Comparison of ENCODE assay signal across 21 mouse cellular contexts in genomic region chr10:118129001-118129682, GRCm38 (mm10). TPM values are rescaled to one million over a fixed set of nuclear protein-coding genes. Genes with fewer than 3 reads are reported as not detected.
A peak's percentile ranks its signal among the peaks of the same experiment; 100 is the strongest.
DNase-seq lines count a peak whose midpoint lies in the region; TF ChIP-seq lines count a peak whose summit lies in the region.
"Had no signal": no experiment of that assay in that cellular context is flagged by ENCODE, and none has a peak within 500 bp of the region (broad histone marks: within the 10 kb centered on the region; RNA-seq: fewer than 3 reads in every experiment).

No protein-coding gene starts in this region.

- peak; percentile 39 for DNase-seq in kidney, adult 11 months
- no peak for DNase-seq in kidney, postnatal 4 days
- peak; percentile 55 to 80 for DNase-seq in kidney, postnatal 25 days
- DNase-seq in layer of hippocampus, postnatal 14 days (ENCODE audit: low spot score in 2 of 2): no peak
- no peak for DNase-seq in left cerebral cortex, adult 9 months (ENCODE audit: low spot score in 2 of 2)
- DNase-seq: adrenal gland, postnatal 25 days; cerebellum, adult 11 months; gastrocnemius, adult 2 months; heart, postnatal 36 days; liver, embryonic 13.5 days; lung, postnatal 4 days; right cerebral cortex, postnatal 4 days; thymus, postnatal 25 days had no signal

- H3K9me3 ChIP-seq in E14TG2a.4 (ENCODE audit: low read length) (no peaks in the 10 kb centered on the region), ES-Bruce4 (replicated peaks; ENCODE audit: control insufficient read depth, insufficient read depth, low read length, poor library complexity, severe bottlenecking) (peaks cover 6% of the 10 kb centered on the region)
- H3K9me3 ChIP-seq: forebrain, embryonic 12.5 days; G1E; hindbrain, embryonic 15.5 days; intestine, embryonic 15.5 days; liver, embryonic 13.5 days; lung, embryonic 15.5 days; midbrain, embryonic 12.5 days had no signal

- peak overlapping the region; percentile 65 for H3K4me3 ChIP-seq in E14TG2a.4 (replicated peaks; ENCODE audit: low read length)
- H3K4me3 ChIP-seq in ES-Bruce4 (ENCODE audit: low read depth, low read length): peak overlapping the region; percentile 25
- H3K4me3 ChIP-seq: forebrain, embryonic 12.5 days; gastrocnemius, adult 2 months; hindbrain, embryonic 15.5 days; intestine, embryonic 15.5 days; liver, embryonic 13.5 days; lung, embryonic 15.5 days; midbrain, embryonic 12.5 days had no signal

- peaks cover 31% of the 10 kb centered on the region for H3K27me3 ChIP-seq in E14TG2a.4 (ENCODE audit: insufficient read depth, low read length)
- no peaks in the 10 kb centered on the region; the same call in 1 of the 2 replicates for H3K27me3 ChIP-seq in ES-Bruce4 (ENCODE audit: control insufficient read depth, insufficient read depth, low read length, poor library complexity, severe bottlenecking)

- TF ChIP-seq EP300 in ES-Bruce4 (IDR thresholded peaks at IDR 0.05; ENCODE audit: insufficient read depth, low read depth, low read length): no peak

- H3K36me3 ChIP-seq in E14TG2a.4 (ENCODE audit: insufficient read depth, low read length) (no peaks in the 10 kb centered on the region), ES-Bruce4 (ENCODE audit: control insufficient read depth, insufficient read depth, low read length, poor library complexity, severe bottlenecking) (no peaks in the 10 kb centered on the region)
- H3K36me3 ChIP-seq: forebrain, embryonic 12.5 days; G1E; hindbrain, embryonic 15.5 days; intestine, embryonic 15.5 days; liver, embryonic 13.5 days; lung, embryonic 15.5 days; midbrain, embryonic 12.5 days had no signal

- TF ChIP-seq CTCF in E14TG2a.4 (conservative IDR thresholded peaks at IDR 0.05; ENCODE audit: low read length) (no peak), ES-Bruce4 (IDR thresholded peaks at IDR 0.05; ENCODE audit: low read depth, low read length) (no peak)

- H3K4me1 ChIP-seq in E14TG2a.4 (replicated peaks; ENCODE audit: low read depth, low read length): peaks cover 51% of the 10 kb centered on the region
- no peaks in the 10 kb centered on the region for H3K4me1 ChIP-seq in ES-Bruce4 (ENCODE audit: control insufficient read depth, insufficient read depth, low read length)
- H3K4me1 ChIP-seq: forebrain, embryonic 12.5 days; hindbrain, embryonic 15.5 days; intestine, embryonic 15.5 days; liver, embryonic 13.5 days; lung, embryonic 15.5 days; midbrain, embryonic 12.5 days had no signal

- no peak overlapping the region for H3K9ac ChIP-seq in ES-Bruce4 (ENCODE audit: low read depth, poor library complexity, severe bottlenecking)
- H3K9ac ChIP-seq: forebrain, embryonic 12.5 days; hindbrain, embryonic 15.5 days; intestine, embryonic 15.5 days; liver, embryonic 13.5 days; lung, embryonic 15.5 days; midbrain, embryonic 12.5 days had no signal

- no peak for TF ChIP-seq POLR2A in ES-Bruce4 (IDR thresholded peaks at IDR 0.05; ENCODE audit: insufficient read depth, low read length)

- no peak overlapping the region for H3K27ac ChIP-seq in ES-Bruce4 (ENCODE audit: insufficient read depth, low read length)
- H3K27ac ChIP-seq: forebrain, embryonic 12.5 days; gastrocnemius, adult 2 months; hindbrain, embryonic 15.5 days; intestine, embryonic 15.5 days; liver, embryonic 13.5 days; lung, embryonic 15.5 days; midbrain, embryonic 12.5 days had no signal

RNA-seq across cellular contexts. Expression of gene Mdm1, which starts 12.5 kb away (rescaled TPM):
- polyA plus RNA-seq in ES-Bruce4 (2011; ENCODE audit: insufficient read depth, insufficient read length, low read depth, missing spikeins): 23.5 and 33.0 TPM in 2 replicates
- 10 to 100 TPM; 11.0 to 13.1 TPM for total RNA-seq in layer of hippocampus, postnatal 14 days (2021)

Comparison
In these comparisons a context has a peak if more than half of its experiments do, and no peak if none do; other contexts are left out.
1. DNase-seq: peak in kidney, adult 11 months (single experiment) and kidney, postnatal 25 days (2 of 2); none in kidney, postnatal 4 days (0 of 2), layer of hippocampus, postnatal 14 days (0 of 2) and left cerebral cortex, adult 9 months (0 of 2).